Mouse (Mus musculus) C2C12 (cell line): ENCODE results near the gene Sema3e. TPM values are rescaled to one million over a fixed set of nuclear protein-coding genes. Genes with fewer than 3 reads are reported as not detected.

Source experiments
- H3K27me3 ChIP-seq: one replicate; pipeline ENCODE4 v1.6.1; 2011; ENCODE audit not compliant: control insufficient read depth, insufficient read depth, insufficient read length
- H3K36me3 ChIP-seq: one replicate; pipeline ENCODE4 v1.6.1; 2011; ENCODE audit not compliant: control insufficient read depth, insufficient read depth
- H3K4me3 ChIP-seq: one replicate; pipeline ENCODE4 v1.5.1; 2011; ENCODE audit warnings: mild to moderate bottlenecking, control low read depth; ENCODE audit not compliant: poor library complexity, insufficient read depth, severe bottlenecking
- H3K79me2 ChIP-seq: one replicate; pipeline ENCODE4 v1.6.1; 2011; ENCODE audit not compliant: control insufficient read depth, insufficient read depth
- H3K79me3 ChIP-seq: one replicate; pipeline ENCODE4 v1.6.1; 2011; ENCODE audit warnings: low read depth, control low read depth
- H3ac ChIP-seq: one replicate; pipeline ENCODE3; 2011; ENCODE audit warnings: low read depth; ENCODE audit not compliant: control insufficient read depth, insufficient read length
- CEBPB ChIP-seq: IDR thresholded peaks from one replicate; pipeline ENCODE4 v1.6.1; 2011; ENCODE audit warnings: low read depth, mild to moderate bottlenecking, control low read depth, moderate library complexity
- CTCF ChIP-seq: IDR thresholded peaks from one replicate; pipeline ENCODE4 v1.5.1; 2011; ENCODE audit not compliant: control insufficient read depth, insufficient read depth, insufficient read length
- FOSL1 ChIP-seq: IDR thresholded peaks from one replicate; pipeline ENCODE4 v1.8.0; 2011; ENCODE audit warnings: mild to moderate bottlenecking, low read length; ENCODE audit not compliant: poor library complexity, insufficient read depth, severe bottlenecking
- MAX ChIP-seq: IDR thresholded peaks from one replicate; pipeline ENCODE4 v1.6.1; 2011; ENCODE audit warnings: mild to moderate bottlenecking, control low read depth
- MYOD1 ChIP-seq: IDR thresholded peaks from one replicate; pipeline ENCODE4 v1.6.1; 2011; ENCODE audit warnings: low read depth; ENCODE audit not compliant: control insufficient read depth, insufficient read length
- MYOG ChIP-seq: IDR thresholded peaks from one replicate; pipeline ENCODE4 v1.6.1; 2011; ENCODE audit not compliant: control insufficient read depth, insufficient read length; ENCODE audit errors: extremely low read depth
- USF1 ChIP-seq: IDR thresholded peaks from one replicate; pipeline ENCODE4 v1.6.1; 2011; ENCODE audit warnings: low read depth, mild to moderate bottlenecking, control low read depth, moderate library complexity
- polyA plus RNA-seq: library from polyadenylated mRNA; unstranded; fragments of >200 nt; fragmentation: generic; extraction: Trizol; gene quantifications from one replicate; pipeline ENCODE4 v1.2.1, GENCODE M21; 2012; ENCODE audit warnings: missing spikeins

Sema3e gene
- polyA plus RNA-seq, 1 experiment: 10.6 TPM

DNA sequence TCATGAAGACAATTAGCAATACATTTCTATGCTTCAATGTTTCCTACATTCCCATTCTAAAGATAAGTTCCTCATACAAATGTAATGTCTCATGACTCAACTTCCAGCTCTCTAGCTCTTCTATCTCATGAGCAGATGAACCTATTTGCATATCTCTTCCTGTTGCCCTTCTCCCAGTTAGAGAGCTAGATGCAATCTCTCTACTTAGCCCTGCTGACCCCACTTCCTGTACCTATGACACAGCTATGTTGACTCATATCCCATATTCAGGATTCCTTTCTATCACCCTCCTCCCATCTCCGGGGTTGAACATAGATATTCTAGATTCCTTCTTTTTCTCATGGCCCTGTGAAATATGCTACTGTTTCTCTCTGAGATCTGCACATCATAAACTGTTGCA lies 38.0 kb upstream of the Sema3e start:
- TF ChIP-seq CTCF: no peak
- peak; percentile 32 for TF ChIP-seq CEBPB
- peak; percentile 31 for TF ChIP-seq FOSL1
- no peak overlapping the region for H3ac ChIP-seq
- no peak overlapping the region for H3K4me3 ChIP-seq

DNA sequence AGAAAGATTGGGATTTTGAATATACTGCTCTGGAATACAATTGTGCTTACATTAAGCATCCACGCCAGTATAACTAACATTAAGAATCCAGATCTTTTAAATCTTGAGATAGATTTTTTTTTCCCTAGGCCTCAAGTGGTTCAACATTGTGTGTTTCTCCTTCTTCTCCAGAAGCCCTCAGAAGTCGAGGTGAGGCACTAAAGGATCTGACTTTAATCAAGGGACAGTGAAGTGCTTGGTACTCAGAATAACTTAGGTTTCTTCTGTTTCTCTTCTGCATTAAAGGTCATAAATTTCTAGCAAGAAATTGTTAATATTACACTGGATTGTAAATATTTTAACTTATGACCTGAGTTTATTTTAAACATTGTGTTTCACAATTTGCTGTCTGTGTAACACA lies 37.1 kb upstream of the Sema3e start:
- no peaks in the 10 kb centered on the region for H3K79me3 ChIP-seq

More for the DNA sequence above, 38.0 kb upstream of the Sema3e start:
- Histone ChIP-seq H3K79me2 (no peaks in the 10 kb centered on the region), H3K79me3 (no peaks in the 10 kb centered on the region), H3K27me3 (no peaks in the 10 kb centered on the region), H3K36me3 (no peaks in the 10 kb centered on the region)

DNA sequence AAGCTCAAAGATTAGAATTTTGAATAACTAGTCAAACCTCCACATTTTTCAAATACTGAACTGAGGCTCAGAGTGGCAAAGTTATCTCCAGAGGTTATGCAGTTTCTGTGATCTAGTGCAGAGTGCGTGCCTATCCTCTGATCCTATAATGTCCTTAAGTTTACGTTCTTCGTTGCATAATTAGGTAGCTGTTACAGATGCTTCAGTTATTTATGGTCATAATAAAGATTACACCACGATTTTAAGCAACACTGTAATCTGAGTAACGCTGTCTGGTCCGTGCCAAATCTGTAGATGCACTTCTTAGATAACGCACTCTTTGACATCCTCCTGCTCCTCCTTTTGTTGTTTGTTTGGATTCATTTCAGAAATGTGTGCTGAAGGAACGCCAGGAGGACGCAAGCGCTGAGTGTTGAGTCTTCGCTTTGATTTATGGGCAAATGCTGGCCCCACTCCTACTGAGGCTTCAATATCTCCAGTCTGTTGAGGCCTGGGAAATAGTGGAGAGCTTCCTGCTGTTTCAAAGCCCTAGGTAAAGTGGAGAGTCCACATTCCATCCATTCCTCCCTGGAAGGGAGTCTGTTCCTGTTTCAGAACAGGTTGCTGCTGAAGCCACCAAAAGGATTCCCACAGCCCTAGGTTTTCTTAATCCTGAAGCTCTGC lies 32.2 kb upstream of the Sema3e start:
- H3ac ChIP-seq: no peak overlapping the region
- TF ChIP-seq CEBPB (peak; percentile 87), USF1 (no peak), FOSL1 (peak; percentile 3)
- no peak overlapping the region for H3K4me3 ChIP-seq
- H3K27me3 ChIP-seq: no peaks in the 10 kb centered on the region
- no peaks in the 10 kb centered on the region for H3K79me2 ChIP-seq
- no peaks in the 10 kb centered on the region for H3K36me3 ChIP-seq
- H3K79me3 ChIP-seq: no peaks in the 10 kb centered on the region

More for the DNA sequence above, 37.1 kb upstream of the Sema3e start:
- Histone ChIP-seq H3K4me3 (no peak overlapping the region), H3K27me3 (no peaks in the 10 kb centered on the region), H3K79me2 (no peaks in the 10 kb centered on the region), H3ac (no peak overlapping the region), H3K36me3 (no peaks in the 10 kb centered on the region)
- no peak for TF ChIP-seq MAX
- TF ChIP-seq FOSL1: no peak
- TF ChIP-seq MYOD1: no peak

DNA sequence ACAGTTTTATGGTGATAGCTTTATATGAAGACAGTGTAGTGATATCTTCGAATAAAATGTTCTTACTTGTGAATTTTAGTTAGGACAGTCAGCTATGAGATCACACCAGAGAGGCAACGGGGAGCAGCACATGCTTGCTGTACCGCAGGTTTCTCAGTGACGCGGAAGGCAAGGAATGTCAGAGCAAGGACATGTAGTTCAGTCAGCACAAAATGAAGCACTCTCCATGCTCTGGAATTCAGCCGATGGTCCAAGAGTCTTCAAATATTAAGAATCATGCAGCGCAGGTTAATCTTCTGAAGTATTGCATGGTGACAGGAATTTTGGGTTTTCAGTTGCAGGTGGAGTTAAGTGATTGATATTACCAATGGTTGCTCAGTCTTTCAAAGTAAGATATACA lies 3.3 kb downstream of the Sema3e start:
- TF ChIP-seq USF1 (no peak), MYOG (no peak), MAX (no peak), MYOD1 (no peak), FOSL1 (no peak), CTCF (no peak), CEBPB (no peak)
- H3ac ChIP-seq: no peak overlapping the region

DNA sequence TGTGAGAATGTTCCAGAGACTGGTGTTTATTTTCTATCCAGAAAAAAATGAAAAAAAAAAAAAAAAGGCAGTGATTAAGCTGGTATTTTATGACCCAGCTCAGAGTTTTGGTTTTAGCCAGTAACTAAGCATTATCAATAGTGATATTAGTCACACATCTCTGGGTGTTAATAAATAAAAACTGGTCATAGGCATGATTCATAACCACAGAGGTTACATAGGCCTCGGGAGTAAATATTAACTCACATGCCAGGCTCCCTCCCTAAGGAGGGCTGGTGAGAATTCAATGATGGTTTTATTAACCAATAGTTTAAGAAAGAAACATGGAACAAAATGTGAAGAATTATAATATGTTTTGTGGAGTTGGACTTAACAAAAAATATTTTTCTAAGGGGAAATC lies 5.7 kb downstream of the Sema3e start:
- peak; percentile 81 for TF ChIP-seq FOSL1
- TF ChIP-seq USF1: no peak
- TF ChIP-seq CTCF: no peak
- no peak for TF ChIP-seq MYOD1
- TF ChIP-seq CEBPB: no peak
- TF ChIP-seq MAX: peak; percentile 16

More for the DNA sequence above, 3.3 kb downstream of the Sema3e start:
- Histone ChIP-seq H3K79me2 (peaks cover 75% of the 10 kb centered on the region), H3K4me3 (no peak overlapping the region), H3K79me3 (peaks cover 49% of the 10 kb centered on the region), H3K27me3 (no peaks in the 10 kb centered on the region), H3K36me3 (no peaks in the 10 kb centered on the region)

DNA sequence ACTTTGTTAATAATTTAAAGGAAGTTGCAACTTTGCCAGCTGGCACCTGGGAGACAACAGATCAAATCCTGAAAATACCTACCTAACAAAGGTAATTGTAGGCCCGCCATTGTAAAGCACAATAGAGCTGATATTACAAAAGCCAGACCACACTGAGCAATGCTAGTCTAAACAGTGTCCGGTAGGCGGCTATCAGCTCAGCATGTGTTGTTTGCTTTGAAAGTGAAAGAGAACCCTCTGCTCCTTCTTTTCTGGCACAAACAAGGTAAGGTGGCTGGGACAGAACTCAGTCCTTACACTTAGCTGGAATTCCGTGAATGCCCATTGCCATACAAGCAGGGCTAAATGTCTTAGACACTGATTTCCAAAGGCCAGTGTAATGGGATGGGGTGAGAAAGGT lies 7.0 kb downstream of the Sema3e start:
- no peak for TF ChIP-seq MAX
- TF ChIP-seq CTCF: no peak
- TF ChIP-seq FOSL1: no peak
- TF ChIP-seq CEBPB: no peak
- no peak for TF ChIP-seq MYOG
- no peak for TF ChIP-seq USF1
- no peak for TF ChIP-seq MYOD1
- peaks cover 55% of the 10 kb centered on the region for H3K79me3 ChIP-seq

More for the DNA sequence above, 5.7 kb downstream of the Sema3e start:
- Histone ChIP-seq H3K79me2 (peaks cover 94% of the 10 kb centered on the region), H3K79me3 (peaks cover 61% of the 10 kb centered on the region), H3K27me3 (no peaks in the 10 kb centered on the region), H3K36me3 (peaks cover 3% of the 10 kb centered on the region), H3ac (no peak overlapping the region), H3K4me3 (no peak overlapping the region)

More for the DNA sequence above, 7.0 kb downstream of the Sema3e start:
- Histone ChIP-seq H3K79me2 (peaks cover 85% of the 10 kb centered on the region), H3ac (no peak overlapping the region), H3K27me3 (no peaks in the 10 kb centered on the region), H3K4me3 (no peak overlapping the region), H3K36me3 (peaks cover 8% of the 10 kb centered on the region)
